Mouse (Mus musculus) frontal cortex, postnatal 25 days (tissue): ENCODE measurements around the gene Rps18.
"Not testable (repeated sequence)": the region's sequence is repeated elsewhere in the genome, so short reads cannot be mapped to it uniquely, and the experiment has no call there.

ENCODE experiments used
- DNase-seq, 2 experiments: peaks; one replicate each; pipeline ENCODE4 v3.0.0; 2022; ENCODE audit warnings: low spot score in 2 of 2

Gene Rps18

DNA sequence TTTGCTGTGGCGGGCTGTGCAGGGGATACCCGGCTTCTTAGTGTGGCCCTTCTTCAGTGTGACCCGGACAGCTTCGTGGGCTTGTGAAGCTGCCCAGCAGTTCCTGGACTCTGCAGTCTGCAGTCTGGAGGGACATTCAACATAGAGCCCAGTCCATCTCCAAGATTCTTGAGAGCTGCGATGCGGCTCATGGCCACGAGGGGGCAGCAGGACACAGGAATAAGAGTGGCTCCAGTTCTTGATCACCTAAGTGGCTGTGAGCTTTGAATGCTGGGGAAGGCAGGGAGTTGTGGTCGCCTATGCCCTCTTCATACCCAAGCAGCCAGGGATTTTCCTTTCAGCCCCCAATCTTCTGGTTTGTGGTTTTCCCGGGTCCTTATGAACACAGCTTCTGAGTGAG lies 12.7 kb upstream of the Rps18 start:
- peak; percentile 69 to 70 for DNase-seq

DNA sequence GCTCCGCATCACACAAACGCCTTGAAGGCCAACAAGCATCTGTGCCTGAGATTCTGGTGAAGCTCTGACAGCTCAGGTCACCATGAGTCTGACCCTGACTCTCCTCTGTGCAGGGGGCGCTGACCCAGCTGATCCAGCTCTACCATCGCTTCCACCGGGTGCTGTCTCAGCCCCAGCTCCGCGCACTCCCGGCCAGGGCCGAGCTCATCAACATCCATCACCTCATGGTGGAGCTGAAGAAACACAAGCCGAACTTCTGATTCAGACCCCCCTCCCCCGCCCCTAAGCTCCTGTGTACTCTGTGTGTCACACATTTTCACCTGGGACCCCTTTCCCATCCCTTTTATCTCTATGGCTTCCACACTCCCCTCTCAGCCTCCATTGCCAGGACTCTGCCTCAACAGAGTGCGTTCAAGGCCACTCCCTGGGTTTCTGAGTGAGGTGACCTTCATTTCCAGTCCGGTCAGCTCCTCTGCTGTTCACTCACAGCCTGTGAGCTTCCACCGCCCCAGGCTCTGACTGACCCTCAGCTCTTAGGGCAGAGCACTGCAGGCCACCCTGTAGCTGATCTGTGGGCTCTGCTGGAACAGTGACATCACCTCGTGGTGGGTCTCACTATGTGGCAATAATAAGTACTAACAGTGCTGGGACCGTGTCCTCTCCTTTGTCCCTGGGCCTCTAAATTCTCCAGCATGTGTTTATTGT lies 10.2 kb upstream of the Rps18 start:
- no peak for DNase-seq

DNA sequence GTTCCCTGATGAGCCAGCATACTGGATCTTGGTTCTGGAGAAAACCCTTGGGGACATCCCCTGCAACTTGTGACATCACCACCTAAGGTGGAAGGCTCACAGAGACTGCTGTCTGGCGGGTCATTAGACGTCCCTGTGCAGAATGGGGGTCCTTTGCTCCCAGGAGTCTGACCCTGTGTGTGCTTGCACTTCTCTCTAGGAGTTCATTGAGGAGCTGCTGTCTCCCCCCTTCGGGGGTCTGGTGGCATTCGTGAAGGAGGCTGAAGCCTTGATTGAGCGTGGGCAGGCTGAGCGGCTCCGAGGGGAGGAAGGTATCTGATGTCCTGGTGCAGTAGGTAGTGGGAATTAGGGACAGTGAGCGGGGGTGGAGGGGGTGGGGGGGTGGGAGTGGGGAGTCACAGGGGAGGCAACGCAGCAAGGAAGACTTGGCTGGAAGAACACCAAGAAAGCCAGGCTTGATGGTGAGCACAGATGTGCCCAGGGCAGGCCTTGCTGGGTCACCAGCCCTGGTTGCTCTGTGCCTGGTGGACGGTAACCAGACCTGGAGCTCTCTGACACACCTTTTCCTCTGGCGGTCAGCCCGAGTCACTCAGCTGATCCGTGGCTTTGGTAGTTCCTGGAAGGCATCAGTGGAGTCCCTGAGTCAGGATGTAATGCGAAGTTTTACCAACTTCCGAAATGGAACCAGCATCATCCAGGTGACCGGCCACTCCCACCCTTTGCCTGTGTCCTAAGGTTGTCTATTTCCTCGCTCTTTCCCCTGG lies 9.5 kb upstream of the Rps18 start:
- DNase-seq: no peak

DNA sequence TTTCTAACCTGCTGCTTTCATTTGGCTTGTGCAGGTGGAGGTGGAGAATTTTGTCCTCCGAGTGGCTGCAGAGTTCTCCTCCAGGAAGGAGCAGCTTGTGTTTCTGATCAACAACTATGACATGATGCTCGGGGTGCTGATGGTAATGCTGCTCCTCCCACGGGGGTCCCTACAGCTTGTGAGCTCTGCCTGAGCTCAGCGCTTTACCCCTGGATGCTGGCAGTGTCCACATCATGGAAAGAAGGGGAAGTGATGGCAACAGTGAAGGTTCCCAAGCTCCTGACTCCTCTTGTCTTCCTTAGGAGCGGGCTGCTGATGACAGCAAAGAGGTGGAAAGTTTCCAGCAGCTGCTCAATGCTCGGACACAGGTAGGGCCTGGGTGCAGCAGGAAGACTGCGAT lies 7.1 kb upstream of the Rps18 start:
- DNase-seq: no peak

DNA sequence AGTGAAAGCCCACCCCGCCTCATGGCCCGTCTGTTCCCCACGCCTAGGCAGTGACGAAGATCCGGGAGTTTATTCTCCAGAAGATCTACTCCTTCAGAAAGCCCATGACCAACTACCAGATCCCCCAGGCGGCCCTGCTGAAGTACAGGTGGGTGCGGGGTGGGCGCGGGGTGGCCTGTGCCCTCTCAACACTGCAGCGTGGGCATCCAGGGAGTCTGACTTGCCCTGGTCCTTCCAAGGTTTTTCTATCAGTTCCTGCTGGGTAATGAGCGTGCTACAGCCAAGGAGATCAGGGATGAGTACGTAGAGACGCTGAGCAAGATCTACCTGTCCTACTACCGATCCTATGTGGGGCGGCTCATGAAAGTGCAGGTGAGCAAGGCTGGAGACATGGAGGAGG lies 4.1 kb upstream of the Rps18 start:
- no peak for DNase-seq

DNA sequence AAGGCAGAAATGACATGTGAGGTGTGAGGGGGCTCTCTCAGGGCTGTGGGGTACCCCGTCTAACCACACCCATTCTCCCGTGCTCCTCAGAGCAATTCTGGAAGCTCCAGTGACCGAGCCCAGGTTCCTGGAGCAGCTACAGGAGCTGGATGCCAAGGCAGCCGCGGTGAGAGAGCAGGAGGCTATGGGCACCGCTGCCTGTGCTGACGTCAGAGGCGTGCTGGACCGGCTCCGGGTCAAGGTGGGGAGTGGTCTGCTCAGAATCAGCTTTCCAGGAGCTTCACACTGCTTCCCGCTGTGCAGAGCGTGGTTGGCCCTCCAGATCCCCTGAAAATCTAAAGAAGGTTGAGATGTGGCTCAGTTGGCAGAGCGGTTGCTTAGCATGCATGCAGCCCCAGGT lies 3.3 kb upstream of the Rps18 start:
- DNase-seq: no peak

DNA sequence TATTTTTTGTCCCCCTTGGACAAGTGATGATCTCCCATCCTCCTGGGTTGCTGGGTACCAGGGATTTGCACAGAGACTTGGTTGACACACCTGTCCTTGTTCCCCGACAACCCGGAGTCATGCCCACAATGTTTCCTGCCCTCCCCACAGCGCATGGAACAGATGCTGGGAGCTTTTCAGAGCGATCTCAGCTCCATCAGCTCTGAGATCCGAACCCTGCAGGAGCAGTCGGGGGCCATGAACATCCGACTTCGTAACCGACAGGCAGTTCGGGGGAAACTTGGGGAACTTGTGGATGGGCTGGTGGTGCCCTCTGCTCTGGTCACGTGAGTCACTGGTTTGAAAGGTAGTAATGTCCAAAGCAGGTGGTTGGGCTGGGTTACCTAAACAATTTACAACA lies 2.6 kb upstream of the Rps18 start:
- DNase-seq: no peak

DNA sequence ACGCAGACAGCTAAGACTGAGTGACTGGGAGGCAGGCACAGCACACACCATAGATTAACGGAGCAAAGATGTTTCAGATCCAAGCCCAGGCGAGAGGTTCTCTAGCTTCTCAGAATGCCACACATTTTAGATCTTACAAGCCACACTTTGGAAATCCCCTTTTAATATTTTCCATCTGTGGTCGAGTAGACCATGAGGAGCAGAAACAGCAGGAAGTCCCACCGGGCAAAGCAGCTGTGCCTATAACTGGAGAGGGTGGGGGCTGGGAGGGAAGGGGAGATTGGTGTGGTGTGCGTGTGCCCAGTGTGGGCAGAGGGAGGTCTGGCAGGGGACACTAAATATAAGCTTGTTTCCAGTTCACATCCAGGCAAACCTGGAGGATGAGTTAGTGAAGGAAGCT lies 1.7 kb upstream of the Rps18 start:
- no peak for DNase-seq

DNA sequence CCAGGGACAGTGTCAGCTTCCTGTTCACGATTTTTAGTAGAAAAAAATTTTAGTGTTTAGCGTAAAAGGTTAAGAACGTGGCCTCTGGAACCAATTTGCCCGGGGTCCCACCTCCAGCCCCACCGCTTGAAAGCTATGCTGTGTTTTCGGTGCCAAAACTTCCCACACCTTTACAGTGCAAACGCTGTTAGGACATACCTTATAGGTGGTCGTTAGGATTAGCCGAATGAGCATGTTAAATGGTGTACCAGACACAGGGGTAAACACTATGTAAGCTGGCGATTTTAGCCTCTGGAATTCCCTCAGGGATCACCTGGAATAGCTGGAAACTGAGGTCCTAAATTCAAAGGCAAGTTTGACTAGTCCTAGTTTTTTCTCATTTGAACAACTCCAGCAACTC lies 535 bp upstream of the Rps18 start:
- no peak for DNase-seq

DNA sequence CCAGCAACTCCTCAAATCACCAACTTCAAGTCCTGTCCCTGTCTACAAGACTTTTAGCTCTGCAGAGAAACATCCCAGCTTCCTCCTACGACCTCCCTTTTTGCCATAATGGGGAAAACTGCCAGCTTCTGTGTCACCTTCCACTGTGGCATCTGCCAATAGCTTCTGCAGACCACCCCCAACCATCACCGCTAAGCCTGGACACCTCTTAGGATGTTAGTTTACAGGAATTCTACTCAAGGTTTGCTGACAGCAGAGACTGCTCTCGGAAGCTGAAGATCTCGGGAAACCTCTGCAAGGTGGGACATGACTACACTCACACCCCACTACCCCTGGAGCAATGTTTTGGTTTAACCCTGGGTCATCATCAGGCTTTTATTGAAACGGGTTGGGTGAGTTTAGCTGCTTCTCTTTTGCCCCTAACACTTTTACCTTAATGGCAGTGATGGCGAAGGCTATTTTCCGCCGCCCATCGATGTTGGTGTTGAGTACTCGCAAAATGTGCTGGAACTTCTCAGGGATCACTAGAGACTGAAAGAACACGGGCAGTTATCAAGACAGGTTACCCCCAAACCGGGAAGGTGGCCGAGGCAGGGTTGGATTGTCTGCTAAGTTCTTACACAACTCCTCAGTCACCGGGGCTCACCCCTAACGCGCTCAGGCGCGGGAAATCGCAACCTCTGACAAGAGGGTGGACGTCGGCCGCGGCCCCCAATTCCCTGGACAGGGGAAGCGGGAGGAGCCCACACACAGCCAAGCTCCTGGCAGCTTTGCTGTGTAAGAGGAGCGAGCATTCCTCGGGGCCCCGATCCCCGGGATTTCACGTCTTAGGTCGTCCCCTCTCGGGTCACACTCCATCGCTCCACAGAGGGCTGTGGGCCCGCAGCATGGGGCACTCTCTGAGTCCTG lies 901 bp downstream of the Rps18 start:
- peak in 1 of 2 experiments; percentile 37 for DNase-seq

DNA sequence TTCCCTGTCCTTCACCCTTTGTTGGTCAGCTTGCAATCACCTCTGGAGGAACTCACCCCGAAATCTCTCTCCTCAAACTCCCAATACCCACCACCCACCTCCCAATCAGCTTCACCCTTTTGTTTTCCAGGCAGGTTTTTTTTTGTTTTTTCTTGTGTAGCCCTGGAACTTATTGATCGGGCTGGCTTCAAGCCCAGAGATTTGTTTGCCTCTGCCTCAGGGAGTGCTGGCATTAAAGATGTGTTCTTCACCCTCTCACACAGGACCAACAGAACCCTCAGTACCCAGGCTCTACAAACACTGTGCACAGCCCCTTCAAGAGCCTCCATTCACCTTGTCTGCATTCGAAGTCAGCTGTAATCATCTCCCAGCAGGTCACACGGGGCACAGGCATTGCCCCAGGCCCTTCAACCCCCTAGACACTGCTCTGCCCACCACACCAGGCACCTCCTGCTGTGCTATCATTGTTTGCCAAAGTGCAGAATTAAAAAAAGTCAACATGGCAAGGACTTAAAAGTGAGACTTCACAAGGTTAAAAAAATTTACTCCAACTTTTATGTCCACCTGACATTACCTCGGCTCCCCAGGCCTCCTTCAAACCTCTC lies 1.7 kb downstream of the Rps18 start:
- no peak for DNase-seq

DNA sequence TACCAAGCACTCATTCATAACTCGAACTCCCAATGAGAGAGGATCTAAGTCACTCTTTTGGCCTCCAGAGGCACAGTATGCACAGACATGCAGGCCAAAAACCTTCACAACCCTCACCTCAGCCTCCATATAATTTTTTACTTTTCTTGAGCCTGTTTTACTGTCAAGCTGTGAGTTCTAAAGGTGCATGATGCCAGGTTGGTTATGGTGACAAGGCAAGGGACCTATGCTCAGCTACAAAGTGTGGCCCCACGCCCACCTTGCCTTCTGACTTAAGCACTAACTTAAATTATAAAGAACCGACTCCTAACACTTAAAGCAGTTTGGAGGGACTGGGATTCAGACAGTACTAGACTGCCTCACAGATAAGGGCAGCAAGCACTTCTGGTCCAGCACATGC lies 2.5 kb downstream of the Rps18 start:
- DNase-seq: no peak

DNA sequence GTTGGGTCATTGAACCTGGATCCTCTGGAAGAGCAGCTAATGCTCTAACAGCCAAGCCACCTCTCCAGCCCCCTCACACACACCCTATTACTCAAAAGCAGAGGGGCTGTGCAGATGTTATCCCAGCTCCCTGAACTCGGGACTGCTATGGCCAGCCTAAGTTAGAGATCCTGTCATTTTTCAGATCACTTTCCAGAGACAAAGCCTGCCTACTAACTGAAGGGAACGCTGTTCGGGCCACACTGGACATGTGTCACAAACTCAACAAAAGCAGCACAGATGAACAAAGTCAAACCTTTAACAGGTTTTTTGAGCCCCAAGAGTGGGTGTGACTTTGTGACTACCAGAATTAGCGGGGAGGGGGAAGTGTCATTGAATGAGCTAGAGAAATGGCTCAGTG lies 2.9 kb downstream of the Rps18 start:
- no peak for DNase-seq

DNA sequence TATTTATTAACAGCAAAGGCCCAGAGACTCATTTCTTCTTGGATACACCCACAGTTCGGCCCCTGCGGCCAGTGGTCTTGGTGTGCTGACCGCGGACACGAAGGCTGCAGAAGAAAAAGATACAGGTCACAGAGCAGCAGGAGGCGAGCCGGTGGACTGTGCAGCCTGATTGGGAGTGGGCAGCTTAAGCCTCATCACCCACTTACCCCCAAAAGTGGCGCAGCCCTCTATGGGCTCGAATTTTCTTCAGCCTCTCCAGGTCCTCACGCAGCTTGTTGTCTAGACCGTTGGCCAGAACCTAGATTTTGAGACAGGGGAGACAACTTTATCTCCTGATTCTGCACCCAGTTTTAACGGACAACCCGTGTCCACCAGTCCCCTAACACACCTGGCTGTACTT lies 3.8 kb downstream of the Rps18 start:
- DNase-seq: not testable (repeated sequence)

DNA sequence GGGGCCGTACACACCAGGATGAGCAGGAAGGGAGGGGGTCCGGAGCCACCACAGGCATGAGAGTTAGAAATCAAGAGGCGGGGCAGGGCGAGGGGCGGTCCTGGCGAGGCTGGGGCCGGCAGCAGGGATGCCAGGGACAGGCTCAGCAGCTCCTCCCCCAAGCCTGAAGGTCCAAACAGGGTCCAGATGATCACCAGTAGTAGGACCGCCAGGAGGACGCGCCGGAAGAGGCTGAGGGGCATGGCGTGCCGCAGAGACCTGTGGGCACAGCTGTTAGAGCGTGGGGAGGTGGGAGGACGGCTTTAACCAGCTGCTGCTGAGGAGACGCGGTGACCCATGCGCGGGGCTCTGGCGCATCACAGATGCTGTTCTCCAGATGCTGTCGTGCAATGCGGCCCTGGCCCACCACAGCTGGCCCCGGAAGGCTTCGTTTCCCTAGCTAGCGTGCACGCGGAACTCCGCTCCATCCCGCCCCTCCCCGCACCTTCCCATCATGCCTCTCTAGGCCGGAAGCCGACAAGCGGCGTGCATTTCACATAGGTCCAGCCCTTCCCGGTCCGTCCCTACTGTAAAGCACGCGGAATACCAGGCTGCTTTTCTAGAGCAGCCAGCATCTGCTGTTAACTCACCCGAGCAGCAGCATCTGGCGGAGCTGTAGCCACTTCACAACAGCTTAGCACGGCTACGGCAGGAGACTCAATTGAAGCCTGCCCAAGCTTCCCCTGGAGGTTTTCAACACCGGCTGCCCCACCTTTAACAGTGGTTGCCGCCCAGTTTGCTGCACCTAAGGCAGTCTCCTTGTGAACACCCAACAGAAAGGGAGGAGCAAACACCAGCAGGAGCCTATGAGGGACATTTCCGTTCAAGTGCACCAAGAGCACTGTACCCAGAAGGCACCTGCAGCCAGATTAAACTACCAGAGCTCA lies 4.5 kb downstream of the Rps18 start, which contains the start of gene B3galt4:
Gene B3galt4, minus strand, starts transcription at position 468 of the 926 bp plus-strand sequence.
- peak; percentile 57 to 66 for DNase-seq

DNA sequence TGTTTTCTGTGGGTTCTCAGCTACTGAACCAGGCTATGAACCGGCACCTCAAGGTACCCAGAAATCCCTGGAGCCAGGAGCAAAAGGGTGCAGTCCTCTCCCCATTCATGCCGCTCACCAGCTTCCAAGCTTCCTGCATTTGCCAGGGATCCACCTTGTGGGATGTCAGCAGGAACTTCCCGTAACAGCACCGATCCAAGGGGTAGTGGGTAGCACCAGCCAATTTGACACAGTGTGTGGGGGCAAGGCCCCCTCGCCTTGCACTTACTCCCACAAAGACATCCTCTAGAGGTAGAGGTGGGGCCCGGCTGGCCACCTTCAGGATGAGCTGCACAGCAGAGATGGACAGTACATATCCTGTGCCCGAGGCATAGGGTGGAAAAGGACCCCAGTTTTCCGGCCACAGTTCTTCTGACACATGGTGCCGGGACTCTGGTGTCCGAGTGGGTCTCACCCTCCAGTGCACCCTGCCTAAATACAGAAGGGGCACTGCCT lies 5.6 kb downstream of the Rps18 start:
- no peak for DNase-seq

DNA sequence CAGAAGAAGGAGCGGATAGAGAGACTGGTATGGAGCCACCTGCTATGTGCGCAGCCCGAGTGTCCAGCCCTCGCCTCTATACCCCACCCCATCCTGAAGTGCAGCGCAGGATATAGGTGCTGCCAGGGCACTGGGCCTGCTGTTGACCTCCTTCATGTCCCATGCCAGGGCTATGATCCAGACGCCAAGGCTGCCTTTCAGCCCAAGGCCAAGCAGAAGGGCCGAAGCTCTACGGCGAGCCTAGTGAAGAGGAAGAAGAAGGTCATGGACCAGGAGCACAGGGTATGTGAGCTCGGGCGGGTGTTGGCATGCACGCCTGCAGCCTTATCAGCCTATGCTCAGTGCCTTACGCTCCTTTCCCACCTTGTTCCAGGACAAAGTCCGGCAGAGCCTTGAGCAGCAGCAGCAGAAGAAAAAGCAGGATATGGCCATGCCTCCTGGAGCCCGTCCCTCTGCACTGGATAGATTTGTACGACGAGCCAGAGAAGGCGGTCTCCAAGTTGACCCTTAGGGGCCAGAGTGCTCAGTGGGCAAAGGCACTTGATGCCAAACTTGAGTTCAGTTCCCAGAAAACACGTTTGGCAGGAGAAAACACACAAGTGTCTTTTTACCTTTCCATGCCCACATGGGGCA lies 6.8 kb downstream of the Rps18 start:
- no peak for DNase-seq

DNA sequence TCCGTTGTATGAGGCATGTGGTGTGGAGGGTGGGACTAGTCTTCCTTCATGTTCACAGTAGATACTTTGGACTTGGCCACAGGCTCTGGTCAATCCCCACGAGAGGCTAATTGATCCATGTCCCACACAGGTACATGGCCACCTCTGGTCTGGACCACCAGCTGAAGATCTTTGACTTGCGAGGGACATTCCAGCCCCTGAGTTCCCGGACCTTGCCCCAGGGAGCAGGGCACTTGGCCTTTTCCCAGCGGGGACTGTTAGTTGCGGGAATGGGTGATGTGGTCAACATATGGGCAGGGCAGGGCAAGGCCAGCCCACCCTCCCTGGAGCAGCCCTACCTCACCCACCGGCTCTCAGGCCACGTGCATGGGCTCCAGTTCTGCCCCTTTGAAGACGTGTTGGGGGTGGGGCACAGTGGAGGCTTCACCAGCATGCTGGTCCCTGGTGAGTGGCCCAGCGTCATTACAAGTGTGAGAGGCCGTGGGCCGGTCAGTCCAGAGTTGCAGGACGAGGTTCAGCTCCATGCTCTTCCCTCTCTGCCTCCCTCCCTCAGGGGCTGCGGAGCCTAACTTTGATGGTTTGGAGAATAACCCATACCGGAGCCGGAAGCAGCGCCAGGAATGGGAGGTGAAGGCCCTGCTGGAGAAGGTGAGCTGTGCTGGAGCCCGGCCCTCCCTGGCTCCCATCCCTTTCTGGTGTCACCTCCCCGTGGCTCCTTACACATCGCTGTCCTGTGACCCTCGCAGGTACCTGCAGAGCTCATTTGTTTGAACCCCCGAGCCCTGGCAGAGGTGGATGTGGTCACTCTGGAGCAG lies 7.5 kb downstream of the Rps18 start:
- no peak for DNase-seq

DNA sequence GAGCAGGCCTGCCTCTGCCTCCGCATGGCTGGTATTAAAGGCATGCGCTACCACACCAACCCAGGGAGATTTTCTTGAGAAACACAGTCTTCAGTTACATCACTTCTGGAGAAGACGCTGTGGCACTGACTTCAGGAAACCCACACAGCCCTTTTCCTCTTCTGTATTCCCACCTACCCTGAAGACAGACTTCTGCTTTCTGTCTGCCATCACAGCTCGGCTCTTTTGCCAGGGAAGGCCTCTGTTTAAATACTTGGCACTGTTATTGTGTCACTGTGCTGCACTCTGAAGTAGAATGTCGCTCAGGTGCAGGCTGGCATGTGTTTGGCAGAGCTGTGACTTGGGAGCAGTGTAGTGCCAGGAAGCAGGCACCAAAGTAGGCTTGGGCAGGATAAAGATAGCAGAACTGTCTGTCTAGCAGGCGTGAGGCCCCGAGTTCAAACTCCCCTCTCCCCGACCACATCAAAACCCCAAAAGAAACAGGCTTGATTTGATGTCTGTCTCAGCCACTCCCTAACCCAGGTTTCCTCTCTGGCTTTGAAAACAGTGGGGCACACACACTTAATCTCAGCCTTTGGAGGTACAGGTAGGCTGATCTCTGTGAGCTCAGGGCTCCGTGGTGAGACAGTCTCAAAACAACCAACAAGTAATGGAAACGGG lies 8.2 kb downstream of the Rps18 start:
- DNase-seq: no peak
